In the genomic region with DNA sequence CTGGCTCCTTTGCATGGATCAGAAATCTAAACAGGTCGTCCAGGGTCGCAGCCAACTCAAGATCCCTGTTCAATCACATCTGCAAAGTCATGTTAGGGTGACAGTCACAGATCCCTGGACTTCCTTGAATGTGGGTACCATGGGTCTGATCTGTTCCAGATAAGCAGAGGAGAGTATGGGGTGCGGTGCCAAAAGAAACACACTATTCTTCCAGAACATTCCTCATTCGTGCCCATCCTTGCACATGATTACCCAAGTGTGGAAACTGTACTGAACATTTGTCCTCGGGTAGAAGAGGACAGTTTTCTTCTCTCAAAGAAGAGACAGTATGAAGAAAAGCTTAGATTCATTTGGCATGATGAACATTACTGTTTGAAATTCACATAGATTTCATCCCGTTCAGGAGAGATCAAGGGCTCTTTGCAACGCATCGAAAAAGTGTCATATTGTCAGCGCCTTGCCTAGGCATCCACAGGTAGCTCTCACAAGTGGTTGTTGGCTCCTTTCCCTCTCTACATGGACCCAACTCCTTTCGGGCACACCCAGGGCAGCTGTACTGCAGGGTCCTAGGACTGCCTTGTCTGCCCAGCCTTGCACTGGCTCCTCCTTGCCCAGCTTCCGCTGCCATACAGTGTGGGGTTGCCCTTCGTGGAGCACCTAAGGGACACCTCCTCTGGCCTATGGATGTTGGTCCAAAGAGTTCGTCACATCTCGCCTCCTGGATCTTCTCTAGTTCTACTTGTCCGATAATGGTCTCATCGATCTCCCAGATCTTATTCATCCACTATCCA, we compare ENCODE assay signal across 27 mouse cellular contexts. TPM values are rescaled to one million over a fixed set of nuclear protein-coding genes. Genes with fewer than 3 reads are reported as not detected.
"Had no signal": no experiment of that assay in that cellular context is flagged by ENCODE, and none has a peak within 500 bp of the region (broad histone marks: within the 10 kb centered on the region; RNA-seq: fewer than 3 reads in every experiment).

No protein-coding gene starts in this region.

- H3K4me3 ChIP-seq: intestine, embryonic 15.5 days; layer of hippocampus, adult 2 months; left cerebral cortex, adult 2 months; limb, embryonic 12.5 days; limb, embryonic 15.5 days; neural tube, embryonic 12.5 days; neural tube, embryonic 15.5 days; stomach, embryonic 15.5 days had no signal

- H3K4me1 ChIP-seq: neural tube, embryonic 12.5 days; stomach, embryonic 15.5 days had no signal

- H3K9me3 ChIP-seq: intestine, embryonic 15.5 days; limb, embryonic 12.5 days; limb, embryonic 15.5 days; neural tube, embryonic 12.5 days; neural tube, embryonic 15.5 days; stomach, embryonic 15.5 days had no signal

- H3K36me3 ChIP-seq: intestine, embryonic 15.5 days; limb, embryonic 12.5 days; limb, embryonic 15.5 days; neural tube, embryonic 12.5 days; neural tube, embryonic 15.5 days; stomach, embryonic 15.5 days had no signal

- DNase-seq: kidney, postnatal 10 days; layer of hippocampus, adult 9-11 months; layer of hippocampus, postnatal 36 days; liver, postnatal 0 days; lung, embryonic 14.5 days; midbrain, embryonic 14.5 days; right cerebral cortex, postnatal 25 days; spleen, adult 18-20 months; thymus, postnatal 25 days had no signal

- H3K27me3 ChIP-seq: intestine, embryonic 15.5 days; limb, embryonic 12.5 days; limb, embryonic 15.5 days; neural tube, embryonic 12.5 days; neural tube, embryonic 15.5 days; stomach, embryonic 15.5 days had no signal

- H3K27ac ChIP-seq: intestine, embryonic 15.5 days; layer of hippocampus, adult 2 months; left cerebral cortex, adult 2 months; limb, embryonic 12.5 days; limb, embryonic 15.5 days; liver, embryonic 14.5 days; macrophage; neural tube, embryonic 12.5 days; neural tube, embryonic 15.5 days; stomach, embryonic 15.5 days had no signal

RNA-seq across cellular contexts. Expression of gene I0C0044D17Rik, which starts 14.3 kb away (rescaled TPM):
- total RNA-seq: layer of hippocampus, adult 2 months; layer of hippocampus, postnatal 36 days; left cerebral cortex, adult 2 months; left cerebral cortex, postnatal 10 days; left cerebral cortex, postnatal 36 days; megakaryocyte-erythroid progenitor cell, adult 5-6 weeks had no signal
- polyA plus RNA-seq: intestine, embryonic 15.5 days; large intestine, adult 2 months; limb, embryonic 12.5 days; limb, embryonic 15.5 days; liver, embryonic 11.5 days; liver, embryonic 14.5 days; liver, postnatal 0 days; lung, embryonic 14.5 days; lung, postnatal 0 days; macrophage; midbrain, embryonic 11.5 days; midbrain, embryonic 14.5 days; neural tube, embryonic 12.5 days; neural tube, embryonic 15.5 days; stomach, embryonic 15.5 days; thymus, postnatal 0 days had no signal

RNA-seq across cellular contexts. Expression of gene Kank4, which starts 20.6 kb away (rescaled TPM):
- total RNA-seq: megakaryocyte-erythroid progenitor cell, adult 5-6 weeks had no signal
- polyA plus RNA-seq: macrophage had no signal
